Mouse (Mus musculus): ENCODE measurements at regions not wholly inside any gene's neighbourhood (a gene's known extent, or its start where the extent isn't known, plus 50 kb on each side); places are given as distances from the start of the nearest gene placed in this dataset.

GRCm38 (mm10) chr2:171326909-171327308 lies 595.3 kb downstream of the Dok5 start:
- no peak for DNase-seq

GRCm38 (mm10) chr2:171308486-171308885 lies 576.9 kb downstream of the Dok5 start:
- no peak for DNase-seq

GRCm38 (mm10) chr2:171306000-171306399 lies 574.4 kb downstream of the Dok5 start:
- no peak for DNase-seq

- no peak for DNase-seq
Measured at GRCm38 (mm10) chr2:171298519-171298918, 566.9 kb downstream of the Dok5 start.

- no peak for DNase-seq
Measured at GRCm38 (mm10) chr2:171295603-171296002, 564.0 kb downstream of the Dok5 start.

- no peak for DNase-seq
Measured at GRCm38 (mm10) chr2:171292579-171292978, 561.0 kb downstream of the Dok5 start.

- DNase-seq, result no peak
Measured at GRCm38 (mm10) chr2:171285719-171286394, 554.2 kb downstream of the Dok5 start.

- peak; percentile 21 for DNase-seq
Measured at GRCm38 (mm10) chr2:171280132-171280531, 548.5 kb downstream of the Dok5 start.

- DNase-seq, result no peak
Measured at GRCm38 (mm10) chr2:171279319-171279718, 547.7 kb downstream of the Dok5 start.

- DNase-seq, result no peak
Measured at GRCm38 (mm10) chr2:171253194-171253593, 521.6 kb downstream of the Dok5 start.

- no peak for DNase-seq
Measured at GRCm38 (mm10) chr2:171245391-171245790, 513.8 kb downstream of the Dok5 start.

- DNase-seq, result no peak
Measured at GRCm38 (mm10) chr2:171242356-171242755, 510.7 kb downstream of the Dok5 start.

GRCm38 (mm10) chr2:171237276-171237960 lies 505.8 kb downstream of the Dok5 start:
- no peak for DNase-seq

GRCm38 (mm10) chr2:171232812-171233211 lies 501.2 kb downstream of the Dok5 start:
- DNase-seq, result no peak

- DNase-seq, result no peak
Measured at GRCm38 (mm10) chr2:171231288-171232050, 499.9 kb downstream of the Dok5 start.

GRCm38 (mm10) chr2:171230536-171230935 lies 498.9 kb downstream of the Dok5 start:
- DNase-seq, result no peak

GRCm38 (mm10) chr2:171228229-171228628 lies 496.6 kb downstream of the Dok5 start:
- no peak for DNase-seq

GRCm38 (mm10) chr2:171213792-171214191 lies 482.2 kb downstream of the Dok5 start:
- no peak for DNase-seq

GRCm38 (mm10) chr2:171196472-171196871 lies 464.9 kb downstream of the Dok5 start:
- DNase-seq, result no peak

- no peak for DNase-seq
Measured at GRCm38 (mm10) chr2:171192181-171192580, 460.6 kb downstream of the Dok5 start.
